Mouse (Mus musculus): ENCODE data around the gene Stx2. TPM values are rescaled to one million over a fixed set of nuclear protein-coding genes. Genes with fewer than 3 reads are reported as not detected.
A peak's percentile ranks its signal among the peaks of the same experiment; 100 is the strongest.

Stx2 gene
- total and polyA plus RNA-seq, 3 experiments = 15.3 to 83.8 (median 44.1) TPM

- ATAC-seq (ENCODE audit: extremely low read depth, insufficient number of reproducible peaks, low FRiP score, poor library complexity, severe bottlenecking) (no peak), DNase-seq (ENCODE audit: low spot score) (no peak)
- no peaks in the 10 kb centered on the region for H3K9me3 ChIP-seq (replicated peaks)
- peaks cover 17% of the 10 kb centered on the region for H3K4me1 ChIP-seq (ENCODE audit: insufficient read depth, low read depth, low read length)
- no peak overlapping the region for H3K4me3 ChIP-seq (ENCODE audit: low read depth, low read length)
- no peaks in the 10 kb centered on the region for H3K27me3 ChIP-seq (ENCODE audit: insufficient read depth, low read length)
- H3K36me3 ChIP-seq (replicated peaks) = peaks cover under 1% of the 10 kb centered on the region
- no peak for TF ChIP-seq POLR2AphosphoS5 (IDR thresholded peaks at IDR 0.05; ENCODE audit: insufficient replicate concordance, low read depth, low read length)
- TF ChIP-seq GATA1 (IDR thresholded peaks at IDR 0.05; ENCODE audit: borderline replicate concordance, low read length) = no peak
Observed at GRCm38 (mm10) chr5:129015540-129015939, 7.2 kb upstream of the Stx2 start.

- Histone ChIP-seq H3K9me3 (replicated peaks) (no peaks in the 10 kb centered on the region), H3K36me3 (replicated peaks) (no peaks in the 10 kb centered on the region), H3K4me1 (ENCODE audit: insufficient read depth, low read depth, low read length) (peaks cover 18% of the 10 kb centered on the region), H3K4me3 (ENCODE audit: low read depth, low read length) (no peak overlapping the region), H3K27me3 (ENCODE audit: insufficient read depth, low read length) (no peaks in the 10 kb centered on the region)
- no peak for ATAC-seq (ENCODE audit: extremely low read depth, insufficient number of reproducible peaks, low FRiP score, poor library complexity, severe bottlenecking)
- DNase-seq (ENCODE audit: low spot score) = no peak
- TF ChIP-seq TAL1 (conservative IDR thresholded peaks at IDR 0.05; ENCODE audit: low read depth, low read length) (no peak), POLR2AphosphoS5 (IDR thresholded peaks at IDR 0.05; ENCODE audit: insufficient replicate concordance, low read depth, low read length) (no peak), CTCF (IDR thresholded peaks at IDR 0.05; ENCODE audit: low read depth, low read length) (no peak), GATA2 (IDR thresholded peaks at IDR 0.05; ENCODE audit: borderline replicate concordance, low read depth, low read length) (no peak), GATA1 (IDR thresholded peaks at IDR 0.05; ENCODE audit: borderline replicate concordance, low read length) (no peak)
Observed at GRCm38 (mm10) chr5:129015020-129015419, 6.6 kb upstream of the Stx2 start.

- peaks cover 38% of the 10 kb centered on the region for H3K4me1 ChIP-seq (ENCODE audit: insufficient read depth, low read depth, low read length)
- ATAC-seq (ENCODE audit: extremely low read depth, insufficient number of reproducible peaks, low FRiP score, poor library complexity, severe bottlenecking) = no peak
- H3K4me3 ChIP-seq (ENCODE audit: low read depth, low read length) = no peak overlapping the region
- no peaks in the 10 kb centered on the region for H3K9me3 ChIP-seq (replicated peaks)
- no peak for DNase-seq (ENCODE audit: low spot score)
- no peak for TF ChIP-seq GATA1 (IDR thresholded peaks at IDR 0.05; ENCODE audit: borderline replicate concordance, low read length)
- TF ChIP-seq CTCF (IDR thresholded peaks at IDR 0.05; ENCODE audit: low read depth, low read length) = no peak
- TF ChIP-seq POLR2AphosphoS5 (IDR thresholded peaks at IDR 0.05; ENCODE audit: insufficient replicate concordance, low read depth, low read length) = no peak
- TF ChIP-seq GATA2 (IDR thresholded peaks at IDR 0.05; ENCODE audit: borderline replicate concordance, low read depth, low read length) = no peak
- TF ChIP-seq TAL1 (conservative IDR thresholded peaks at IDR 0.05; ENCODE audit: low read depth, low read length) = no peak
- H3K36me3 ChIP-seq (replicated peaks) = peaks cover 10% of the 10 kb centered on the region
- H3K27me3 ChIP-seq (ENCODE audit: insufficient read depth, low read length) = no peaks in the 10 kb centered on the region
Observed at GRCm38 (mm10) chr5:129010937-129011336, 2.6 kb upstream of the Stx2 start.

GRCm38 (mm10) chr5:129009577-129009976 is 1.2 kb upstream of the Stx2 start:
- Histone ChIP-seq H3K4me3 (ENCODE audit: low read depth, low read length) (no peak overlapping the region), H3K4me1 (ENCODE audit: insufficient read depth, low read depth, low read length) (peaks cover 50% of the 10 kb centered on the region), H3K36me3 (replicated peaks) (peaks cover 23% of the 10 kb centered on the region), H3K9me3 (replicated peaks) (no peaks in the 10 kb centered on the region), H3K27me3 (ENCODE audit: insufficient read depth, low read length) (no peaks in the 10 kb centered on the region)
- TF ChIP-seq CTCF (IDR thresholded peaks at IDR 0.05; ENCODE audit: low read depth, low read length) = no peak
- no peak for TF ChIP-seq TAL1 (conservative IDR thresholded peaks at IDR 0.05; ENCODE audit: low read depth, low read length)
- TF ChIP-seq GATA1 (IDR thresholded peaks at IDR 0.05; ENCODE audit: borderline replicate concordance, low read length) = no peak
- no peak for TF ChIP-seq POLR2AphosphoS5 (IDR thresholded peaks at IDR 0.05; ENCODE audit: insufficient replicate concordance, low read depth, low read length)
- no peak for TF ChIP-seq GATA2 (IDR thresholded peaks at IDR 0.05; ENCODE audit: borderline replicate concordance, low read depth, low read length)
- ATAC-seq (ENCODE audit: extremely low read depth, insufficient number of reproducible peaks, low FRiP score, poor library complexity, severe bottlenecking) (no peak), DNase-seq (ENCODE audit: low spot score) (no peak)

- Histone ChIP-seq H3K27me3 (ENCODE audit: insufficient read depth, low read length) (no peaks in the 10 kb centered on the region), H3K9me3 (replicated peaks) (no peaks in the 10 kb centered on the region), H3K4me3 (ENCODE audit: low read depth, low read length) (peak overlapping the region; percentile 80), H3K4me1 (ENCODE audit: insufficient read depth, low read depth, low read length) (peaks cover 59% of the 10 kb centered on the region), H3K36me3 (replicated peaks) (peaks cover 32% of the 10 kb centered on the region)
- DNase-seq (ENCODE audit: low spot score) (peak; percentile 60), ATAC-seq (ENCODE audit: extremely low read depth, insufficient number of reproducible peaks, low FRiP score, poor library complexity, severe bottlenecking) (0 out of 2 replicates have a peak, but pooled peaks have one; percentile 16)
- TF ChIP-seq TAL1 (conservative IDR thresholded peaks at IDR 0.05; ENCODE audit: low read depth, low read length) = no peak
- TF ChIP-seq CTCF (IDR thresholded peaks at IDR 0.05; ENCODE audit: low read depth, low read length) = no peak
- no peak for TF ChIP-seq GATA2 (IDR thresholded peaks at IDR 0.05; ENCODE audit: borderline replicate concordance, low read depth, low read length)
- no peak for TF ChIP-seq GATA1 (IDR thresholded peaks at IDR 0.05; ENCODE audit: borderline replicate concordance, low read length)
- no peak for TF ChIP-seq POLR2AphosphoS5 (IDR thresholded peaks at IDR 0.05; ENCODE audit: insufficient replicate concordance, low read depth, low read length)
Observed at GRCm38 (mm10) chr5:129008008-129008407, 366 bp downstream of the Stx2 start.

- no peaks in the 10 kb centered on the region for H3K27me3 ChIP-seq (ENCODE audit: insufficient read depth, low read length)
- H3K4me3 ChIP-seq (ENCODE audit: low read depth, low read length) = peak overlapping the region; percentile 80
- ATAC-seq (ENCODE audit: extremely low read depth, insufficient number of reproducible peaks, low FRiP score, poor library complexity, severe bottlenecking) (peak; percentile 56), DNase-seq (ENCODE audit: low spot score) (peak; percentile 21)
- peaks cover 38% of the 10 kb centered on the region for H3K36me3 ChIP-seq (replicated peaks)
- peaks cover 66% of the 10 kb centered on the region for H3K4me1 ChIP-seq (ENCODE audit: insufficient read depth, low read depth, low read length)
- H3K9me3 ChIP-seq (replicated peaks) = no peaks in the 10 kb centered on the region
- TF ChIP-seq GATA1 (IDR thresholded peaks at IDR 0.05; ENCODE audit: borderline replicate concordance, low read length) (no peak), TAL1 (conservative IDR thresholded peaks at IDR 0.05; ENCODE audit: low read depth, low read length) (no peak), CTCF (IDR thresholded peaks at IDR 0.05; ENCODE audit: low read depth, low read length) (no peak), GATA2 (IDR thresholded peaks at IDR 0.05; ENCODE audit: borderline replicate concordance, low read depth, low read length) (no peak), POLR2AphosphoS5 (IDR thresholded peaks at IDR 0.05; ENCODE audit: insufficient replicate concordance, low read depth, low read length) (no peak)
Observed at GRCm38 (mm10) chr5:129007105-129007957, 1.0 kb downstream of the Stx2 start.
